8 mouse cellular contexts compared by ENCODE assay signal in the genomic region with DNA sequence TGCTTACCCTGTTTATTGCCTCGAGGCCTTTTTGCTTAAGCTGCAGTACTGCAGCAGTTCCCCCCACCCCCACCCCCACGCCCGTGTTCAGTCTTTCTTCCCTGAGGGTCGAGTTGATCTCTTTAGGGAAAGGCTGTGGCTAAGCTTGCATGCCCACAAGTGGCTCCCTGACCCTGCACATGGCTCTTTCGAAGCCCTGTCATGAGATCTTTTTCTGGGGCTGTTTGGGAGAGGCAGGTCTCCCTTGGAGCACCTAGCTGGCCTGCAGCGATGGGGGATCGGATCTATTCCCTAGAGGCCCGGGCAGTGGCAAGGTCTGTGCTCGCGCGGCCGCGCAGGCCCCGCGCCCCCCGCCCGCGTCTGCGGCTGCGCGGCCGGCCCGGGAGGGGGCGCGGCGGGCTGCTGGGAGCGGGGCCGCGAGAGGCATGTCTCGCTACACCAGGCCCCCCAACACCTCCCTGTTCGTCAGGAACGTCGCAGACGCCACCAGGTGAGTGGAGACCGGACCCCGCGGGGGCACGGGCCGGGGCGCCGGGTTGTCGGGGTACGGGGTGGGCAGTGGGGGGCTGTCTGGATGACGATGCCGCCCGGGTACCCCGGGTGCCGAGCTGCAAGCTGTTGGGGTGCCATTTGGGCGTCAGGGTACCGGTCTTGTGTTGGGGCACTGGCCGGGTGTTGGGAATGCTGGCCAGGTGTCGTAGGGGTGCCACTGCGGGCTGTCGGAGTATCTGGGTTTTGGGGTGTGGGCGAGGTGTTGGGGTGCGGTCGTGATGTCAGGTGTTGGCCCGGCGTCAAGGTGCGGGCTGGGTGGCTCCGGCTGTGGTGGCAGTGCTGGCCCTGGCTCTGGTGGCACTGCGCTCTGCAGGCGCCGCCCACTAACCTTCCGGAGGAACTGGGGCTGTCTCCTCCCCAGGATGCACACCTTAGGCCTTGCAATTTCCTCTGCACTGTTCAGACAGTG. TPM values are rescaled to one million over a fixed set of nuclear protein-coding genes. Genes with fewer than 3 reads are reported as not detected.
DNase-seq lines count a peak whose midpoint lies in the region; ATAC-seq and TF ChIP-seq lines count a peak whose summit lies in the region.

Gene Srsf12 (plus strand): TSS at position 111 of the 961 bp plus-strand sequence.

- H3K4me1 ChIP-seq in erythroblast, embryonic 14.5 days (ENCODE audit: control insufficient read depth) = peaks cover 5% of the 10 kb centered on the region; the same call in 1 of the 2 replicates
- 0 out of 2 replicates have a peak, but pooled peaks cover 3% of the 10 kb centered on the region for H3K4me1 ChIP-seq in forebrain, embryonic 11.5 days (replicated peaks; ENCODE audit: control insufficient read depth, insufficient read depth, low read length)
- 0 out of 2 replicates have a peak, but pooled peaks cover 2% of the 10 kb centered on the region for H3K4me1 ChIP-seq in intestine, embryonic 14.5 days (replicated peaks; ENCODE audit: control insufficient read depth, insufficient read depth, low read length)
- 0 out of 2 replicates have a peak, but pooled peaks cover 3% of the 10 kb centered on the region for H3K4me1 ChIP-seq in limb, embryonic 14.5 days (ENCODE audit: control insufficient read depth, insufficient read depth, low read length)
- H3K4me1 ChIP-seq in midbrain, embryonic 15.5 days = peaks cover 19% of the 10 kb centered on the region
- H3K4me1 ChIP-seq in stomach, embryonic 14.5 days (ENCODE audit: control insufficient read depth, insufficient read depth, low read length) = 0 out of 2 replicates have a peak, but pooled peaks cover 4% of the 10 kb centered on the region

- H3K9ac ChIP-seq in forebrain, embryonic 11.5 days (ENCODE audit: low read length) = peak within 1 kb of the TSS; percentile 74
- H3K9ac ChIP-seq in intestine, embryonic 14.5 days (ENCODE audit: low read length) = peak within 1 kb of the TSS; percentile 63
- H3K9ac ChIP-seq in limb, embryonic 14.5 days (ENCODE audit: low read depth, low read length, severe bottlenecking) = peak within 1 kb of the TSS; percentile 88
- peak within 1 kb of the TSS; percentile 90 for H3K9ac ChIP-seq in midbrain, embryonic 15.5 days
- H3K9ac ChIP-seq in stomach, embryonic 14.5 days (replicated peaks; ENCODE audit: low read depth, low read length) = peak within 1 kb of the TSS; percentile 80

- H3K27ac ChIP-seq in forebrain, embryonic 11.5 days (ENCODE audit: low read depth, low read length) = no peak within 1 kb of the TSS
- H3K27ac ChIP-seq in intestine, embryonic 14.5 days (ENCODE audit: low read depth) = no peak within 1 kb of the TSS
- peak within 1 kb of the TSS; percentile 52 for H3K27ac ChIP-seq in limb, embryonic 14.5 days (replicated peaks; ENCODE audit: low read depth, low read length)
- peak within 1 kb of the TSS; percentile 94 for H3K27ac ChIP-seq in midbrain, embryonic 15.5 days
- no peak within 1 kb of the TSS for H3K27ac ChIP-seq in stomach, embryonic 14.5 days (ENCODE audit: low read length)

- H3K4me2 ChIP-seq in forebrain, embryonic 11.5 days (ENCODE audit: low read depth, low read length, severe bottlenecking) = peak within 1 kb of the TSS; percentile 100
- H3K4me2 ChIP-seq in intestine, embryonic 14.5 days (ENCODE audit: low read length) = peak within 1 kb of the TSS; percentile 99
- H3K4me2 ChIP-seq in limb, embryonic 14.5 days (replicated peaks; ENCODE audit: low read depth, low read length, severe bottlenecking) = peak within 1 kb of the TSS; percentile 94
- peak within 1 kb of the TSS; percentile 92 for H3K4me2 ChIP-seq in midbrain, embryonic 15.5 days
- H3K4me2 ChIP-seq in stomach, embryonic 14.5 days (replicated peaks; ENCODE audit: low read depth, low read length) = peak within 1 kb of the TSS; percentile 99

- TF ChIP-seq POLR2A in brain, embryonic 14.5 days (IDR thresholded peaks at IDR 0.05; ENCODE audit: borderline replicate concordance, extremely low read depth, insufficient read depth, insufficient read length, poor library complexity, severe bottlenecking) = peak; percentile 34; the same call in 1 of the 2 replicates
- TF ChIP-seq POLR2A in limb, embryonic 14.5 days (IDR thresholded peaks at IDR 0.05; ENCODE audit: borderline replicate concordance, extremely low read depth, insufficient read depth, insufficient read length) = no peak

- no peak for TF ChIP-seq CTCF in brain, embryonic 14.5 days (IDR thresholded peaks at IDR 0.05; ENCODE audit: borderline replicate concordance, extremely low read depth, insufficient read depth, insufficient read length)

- no peak for ATAC-seq in erythroblast, adult 5-6 weeks (replicated peaks; ENCODE audit: low FRiP score, poor library complexity, severe bottlenecking)
- peak; percentile 82 for ATAC-seq in forebrain, embryonic 11.5 days (replicated peaks; ENCODE audit: low FRiP score)
- ATAC-seq in intestine, embryonic 14.5 days (replicated peaks; ENCODE audit: low FRiP score, low TSS enrichment, low read depth) = peak; percentile 77
- ATAC-seq in limb, embryonic 14.5 days (ENCODE audit: low FRiP score, low read depth) = peak; percentile 82
- ATAC-seq in midbrain, embryonic 15.5 days (replicated peaks) = peak; percentile 93
- ATAC-seq in stomach, embryonic 14.5 days (ENCODE audit: insufficient number of reproducible peaks, insufficient read depth, low FRiP score, low read depth) = peak; percentile 72

- DNase-seq in brain, embryonic 14.5 days (ENCODE audit: low read depth) = peak; percentile 69
- peak; percentile 72 for DNase-seq in forebrain, embryonic 11.5 days (ENCODE audit: low spot score)
- peak; percentile 79 for DNase-seq in intestine, embryonic 14.5 days (ENCODE audit: low spot score)
- peak; percentile 40 for DNase-seq in limb, embryonic 14.5 days (ENCODE audit: low spot score)

- H3K36me3 ChIP-seq in erythroblast, embryonic 14.5 days (ENCODE audit: control insufficient read depth) = no peaks in the 10 kb centered on the region
- H3K36me3 ChIP-seq in forebrain, embryonic 11.5 days (ENCODE audit: control insufficient read depth, insufficient read depth, low read length) = no peaks in the 10 kb centered on the region
- no peaks in the 10 kb centered on the region for H3K36me3 ChIP-seq in intestine, embryonic 14.5 days (ENCODE audit: control insufficient read depth, insufficient read depth, low read length)
- no peaks in the 10 kb centered on the region for H3K36me3 ChIP-seq in limb, embryonic 14.5 days (ENCODE audit: control insufficient read depth, insufficient read depth, low read length)
- H3K36me3 ChIP-seq in midbrain, embryonic 15.5 days (replicated peaks) = no peaks in the 10 kb centered on the region
- no peaks in the 10 kb centered on the region for H3K36me3 ChIP-seq in stomach, embryonic 14.5 days (ENCODE audit: control insufficient read depth, insufficient read depth, low read length)

- 2% methylated on average over 58 of the region's 65 CpGs for WGBS in forebrain, embryonic 11.5 days
- 4% methylated on average over 62 of the region's 65 CpGs for WGBS in intestine, embryonic 14.5 days
- WGBS in limb, embryonic 14.5 days = 2% methylated on average over 49 of the region's 65 CpGs
- WGBS in midbrain, embryonic 15.5 days = 2% methylated on average over 65 of the region's 65 CpGs
- WGBS in stomach, embryonic 14.5 days = 3% methylated on average over 65 of the region's 65 CpGs

- H3K9me3 ChIP-seq in erythroblast, embryonic 14.5 days (ENCODE audit: control insufficient read depth, low read length) = 0 out of 2 replicates have a peak, but pooled peaks cover 2% of the 10 kb centered on the region
- no peaks in the 10 kb centered on the region for H3K9me3 ChIP-seq in forebrain, embryonic 11.5 days (ENCODE audit: control insufficient read depth, low read length)
- H3K9me3 ChIP-seq in intestine, embryonic 14.5 days (ENCODE audit: control insufficient read depth, low read length) = peaks cover 5% of the 10 kb centered on the region; the same call in 1 of the 2 replicates
- H3K9me3 ChIP-seq in limb, embryonic 14.5 days (ENCODE audit: control insufficient read depth, low read length) = no peaks in the 10 kb centered on the region
- H3K9me3 ChIP-seq in midbrain, embryonic 15.5 days = no peaks in the 10 kb centered on the region
- H3K9me3 ChIP-seq in stomach, embryonic 14.5 days (ENCODE audit: control insufficient read depth, low read depth, low read length) = no peaks in the 10 kb centered on the region

- peak within 1 kb of the TSS; percentile 30 for H3K4me3 ChIP-seq in erythroblast, embryonic 14.5 days (replicated peaks)
- peak within 1 kb of the TSS; percentile 63 for H3K4me3 ChIP-seq in forebrain, embryonic 11.5 days (ENCODE audit: low read depth, low read length)
- peak within 1 kb of the TSS; percentile 51 for H3K4me3 ChIP-seq in intestine, embryonic 14.5 days (ENCODE audit: low read depth, low read length)
- H3K4me3 ChIP-seq in limb, embryonic 14.5 days (replicated peaks; ENCODE audit: low read length) = peak within 1 kb of the TSS; percentile 74
- peak within 1 kb of the TSS; percentile 96 for H3K4me3 ChIP-seq in midbrain, embryonic 15.5 days
- peak within 1 kb of the TSS; percentile 66 for H3K4me3 ChIP-seq in stomach, embryonic 14.5 days (ENCODE audit: low read depth, low read length)

- peaks cover 26% of the 10 kb centered on the region for H3K27me3 ChIP-seq in erythroblast, embryonic 14.5 days (ENCODE audit: control insufficient read depth)
- no peaks in the 10 kb centered on the region for H3K27me3 ChIP-seq in forebrain, embryonic 11.5 days (ENCODE audit: control insufficient read depth, insufficient read depth, low read length)
- H3K27me3 ChIP-seq in intestine, embryonic 14.5 days (replicated peaks; ENCODE audit: control insufficient read depth, insufficient read depth, low read length) = no peaks in the 10 kb centered on the region
- no peaks in the 10 kb centered on the region for H3K27me3 ChIP-seq in limb, embryonic 14.5 days (ENCODE audit: control insufficient read depth, insufficient read depth, low read length)
- no peaks in the 10 kb centered on the region for H3K27me3 ChIP-seq in midbrain, embryonic 15.5 days (replicated peaks)
- no peaks in the 10 kb centered on the region for H3K27me3 ChIP-seq in stomach, embryonic 14.5 days (ENCODE audit: control insufficient read depth, insufficient read depth, low read length)

RNA-seq across cellular contexts. Expression of gene Srsf12, which starts in this region (rescaled TPM):
- polyA plus RNA-seq in erythroblast, embryonic 14.5 days (2012) = not detected in 2 replicates
- not detected in 2 replicates for total RNA-seq in erythroblast, adult 5-6 weeks (2015; ENCODE audit: low replicate concordance)
- total RNA-seq in erythroblast, adult 5-6 weeks (2017; ENCODE audit: low replicate concordance) = 0.09 and 0.14 TPM in 2 replicates
- 22.0 and 34.0 TPM in 2 replicates for polyA plus RNA-seq in brain, embryonic 14.5 days (2012; rRNA removed)
- 7.9 and 9.0 TPM in 2 replicates for polyA plus RNA-seq in forebrain, embryonic 11.5 days (2014; fragmentation: Nextera tagmentation; extraction: Ambion mirVana)
- 9.5 and 9.8 TPM in 2 replicates for polyA plus RNA-seq in intestine, embryonic 14.5 days (2014; fragmentation: Nextera tagmentation; extraction: Ambion mirVana)
- 10.9 and 13.3 TPM in 2 replicates for polyA plus RNA-seq in limb, embryonic 14.5 days (2012; rRNA removed)
- polyA plus RNA-seq in limb, embryonic 14.5 days (2014; fragmentation: Nextera tagmentation; extraction: Ambion mirVana) = 13.3 and 20.3 TPM in 2 replicates
- polyA plus RNA-seq in midbrain, embryonic 15.5 days (2015; fragmentation: Nextera tagmentation; extraction: Ambion mirVana) = 59.7 and 68.8 TPM in 2 replicates
- polyA plus RNA-seq in stomach, embryonic 14.5 days (2014; fragmentation: Nextera tagmentation; extraction: Ambion mirVana) = 11.1 and 12.1 TPM in 2 replicates

Comparison
In these comparisons a context has a peak if more than half of its experiments do, and no peak if none do; other contexts are left out.
1. H3K4me3 ChIP-seq: peak in every context shown above with its lines; median percentile 96 in midbrain, embryonic 15.5 days; 74 in limb, embryonic 14.5 days; 66 in stomach, embryonic 14.5 days; 63 in forebrain, embryonic 11.5 days; 51 in intestine, embryonic 14.5 days; 30 in erythroblast, embryonic 14.5 days.
2. H3K27ac ChIP-seq: peak in limb, embryonic 14.5 days (single experiment) and midbrain, embryonic 15.5 days (single experiment); none in forebrain, embryonic 11.5 days (single experiment), intestine, embryonic 14.5 days (single experiment) and stomach, embryonic 14.5 days (single experiment).
3. Peak in every context shown above with its lines, with median percentiles within 50 percentile points of each other: DNase-seq, H3K4me2 ChIP-seq and H3K9ac ChIP-seq.